Mouse (Mus musculus): Measurements from ENCODE around the gene C87436. TPM values are rescaled to one million over a fixed set of nuclear protein-coding genes. Genes with fewer than 3 reads are reported as not detected.
"Not testable (repeated sequence)": the region's sequence is repeated elsewhere in the genome, so short reads cannot be mapped to it uniquely, and the experiment has no call there.

C87436 gene
- polyA plus RNA-seq, 1 experiment, result 15.1 TPM

DNA sequence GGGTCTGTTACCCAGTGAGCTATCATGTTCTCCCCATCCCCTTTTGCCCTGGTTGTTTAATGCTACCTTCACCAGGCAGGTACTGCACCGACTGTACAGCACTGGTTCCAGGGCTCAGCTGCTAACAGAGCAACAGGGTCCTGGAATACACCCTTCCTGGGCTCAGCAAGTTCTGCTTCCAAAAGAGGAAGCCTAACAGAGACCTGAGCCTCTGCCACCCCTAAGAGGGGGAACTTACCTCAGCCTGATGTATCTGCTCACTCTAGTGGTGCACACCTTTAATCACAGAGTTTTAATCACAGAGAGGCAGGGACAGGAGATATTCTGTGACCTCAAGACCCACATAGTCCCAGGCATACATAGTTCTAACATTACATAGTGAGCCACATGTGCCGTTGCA, 51.8 kb downstream of the C87436 start:
- Histone ChIP-seq H3K27ac (ENCODE audit: insufficient read depth, low read depth, low read length) (no peak overlapping the region), H3K4me1 (ENCODE audit: control insufficient read depth, insufficient read depth, low read length) (peaks cover 22% of the 10 kb centered on the region), H3K36me3 (ENCODE audit: control insufficient read depth, insufficient read depth, low read length) (no peaks in the 10 kb centered on the region), H3K27me3 (replicated peaks; ENCODE audit: control insufficient read depth, insufficient read depth, low read length) (no peaks in the 10 kb centered on the region), H3K4me3 (ENCODE audit: insufficient read depth, low read depth, low read length) (no peak overlapping the region)
- no peak for DNase-seq
- WGBS, result 92% methylated on average over 2 of the region's 2 CpGs
- TF ChIP-seq CTCF (conservative IDR thresholded peaks at IDR 0.05; ENCODE audit: insufficient read depth, insufficient read length, low read depth, low read length) (no peak), POLR2A (IDR thresholded peaks at IDR 0.05; ENCODE audit: low read depth, low read length) (no peak)

DNA sequence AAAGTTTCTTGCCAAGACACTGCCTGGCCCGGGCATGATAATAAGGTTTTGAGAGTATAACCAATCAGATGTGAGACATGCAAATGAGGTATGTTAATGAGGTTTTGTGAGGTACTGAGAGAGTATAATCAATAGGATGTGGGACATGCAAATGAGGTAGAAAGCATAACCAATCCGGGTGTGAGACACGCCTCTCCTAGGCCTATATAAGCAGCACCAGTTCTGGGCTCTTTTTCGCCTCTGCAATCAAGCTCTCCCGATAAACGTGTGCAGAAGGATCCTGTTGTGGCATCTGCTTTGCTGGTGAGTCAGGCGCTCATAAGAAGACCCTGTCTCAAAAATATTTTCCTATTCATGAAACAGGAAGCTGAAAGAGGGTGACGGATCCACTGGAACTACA, 52.2 kb downstream of the C87436 start:
- H3K27me3 ChIP-seq (replicated peaks; ENCODE audit: control insufficient read depth, insufficient read depth, low read length); H3K36me3 ChIP-seq (ENCODE audit: control insufficient read depth, insufficient read depth, low read length); DNase-seq; H3K27ac ChIP-seq (ENCODE audit: insufficient read depth, low read depth, low read length); H3K4me3 ChIP-seq (ENCODE audit: insufficient read depth, low read depth, low read length): not testable (repeated sequence)
- WGBS, result 93% methylated on average over 8 of the region's 8 CpGs
- peaks cover 22% of the 10 kb centered on the region for H3K4me1 ChIP-seq (ENCODE audit: control insufficient read depth, insufficient read depth, low read length)

DNA sequence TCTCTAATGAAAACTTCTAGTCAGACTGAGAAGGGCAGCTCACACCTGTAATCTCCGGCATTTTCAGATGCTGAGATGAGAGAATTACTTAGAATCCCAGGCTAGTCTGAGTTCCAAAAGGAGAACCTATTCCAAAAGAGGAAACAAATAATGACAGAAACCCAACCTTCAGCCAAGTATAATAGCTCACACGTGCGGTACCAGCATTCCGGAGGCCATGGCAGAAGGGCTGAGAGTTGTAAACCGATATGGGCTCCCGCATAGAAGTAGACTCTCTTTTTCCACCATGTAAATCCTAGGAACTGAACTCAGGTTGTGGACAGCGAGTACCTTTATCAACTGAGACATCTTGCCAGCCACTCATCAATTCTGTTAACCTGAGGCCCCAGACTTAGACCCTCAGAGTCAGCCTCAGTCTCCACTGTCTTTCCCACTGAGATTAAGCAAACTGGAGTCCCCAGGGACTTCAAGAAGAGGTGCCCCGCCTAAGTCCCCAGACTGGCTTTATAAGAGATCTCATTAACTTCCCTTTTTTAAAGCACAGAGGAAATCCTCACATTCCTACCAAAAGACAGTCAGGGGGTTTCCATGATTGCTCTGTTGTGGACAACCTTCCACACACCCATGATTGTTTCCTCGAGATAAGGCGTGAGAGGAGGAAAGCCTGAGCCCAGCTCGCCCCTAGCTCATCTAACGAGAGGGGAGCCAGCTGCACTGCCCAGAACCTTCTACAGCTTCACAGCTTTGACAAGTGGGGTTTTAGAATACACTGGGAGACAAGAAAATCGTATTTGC, 55.5 kb downstream of the C87436 start:
- 59% methylated on average over 13 of the region's 13 CpGs for whole genome bisulfite sequencing
- Histone ChIP-seq H3K27ac (ENCODE audit: insufficient read depth, low read depth, low read length) (peak overlapping the region; percentile 53), H3K27me3 (replicated peaks; ENCODE audit: control insufficient read depth, insufficient read depth, low read length) (no peaks in the 10 kb centered on the region), H3K4me3 (ENCODE audit: insufficient read depth, low read depth, low read length) (no peak overlapping the region), H3K36me3 (ENCODE audit: control insufficient read depth, insufficient read depth, low read length) (no peaks in the 10 kb centered on the region), H3K4me1 (ENCODE audit: control insufficient read depth, insufficient read depth, low read length) (peaks cover 11% of the 10 kb centered on the region; the same call in 1 of the 2 replicates)
- TF ChIP-seq CTCF (conservative IDR thresholded peaks at IDR 0.05; ENCODE audit: insufficient read depth, insufficient read length, low read depth, low read length) (no peak), POLR2A (IDR thresholded peaks at IDR 0.05; ENCODE audit: low read depth, low read length) (no peak)
- peak; percentile 54 for DNase-seq

DNA sequence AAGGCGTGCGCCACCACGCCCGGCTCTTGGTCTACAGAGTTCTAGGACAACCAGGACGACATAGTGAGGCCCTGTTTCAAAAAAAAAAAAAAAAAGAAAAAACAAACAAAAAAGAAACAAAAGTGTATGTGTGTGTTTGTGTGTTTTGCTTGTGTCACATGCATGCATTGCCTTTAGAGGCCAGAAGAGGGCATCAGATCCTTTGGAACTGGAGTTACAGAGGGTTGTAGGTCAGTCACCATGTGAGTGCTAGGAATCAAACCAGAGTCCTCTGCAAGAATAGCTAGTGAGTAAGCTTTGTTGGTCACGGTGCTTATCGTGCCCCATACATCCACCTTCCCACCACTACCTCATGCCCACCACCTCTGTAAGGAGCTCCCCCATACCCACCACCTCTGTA, 56.6 kb downstream of the C87436 start:
- Histone ChIP-seq H3K4me3 (ENCODE audit: insufficient read depth, low read depth, low read length) (no peak overlapping the region), H3K4me1 (ENCODE audit: control insufficient read depth, insufficient read depth, low read length) (peaks cover 11% of the 10 kb centered on the region; the same call in 1 of the 2 replicates), H3K27me3 (replicated peaks; ENCODE audit: control insufficient read depth, insufficient read depth, low read length) (no peaks in the 10 kb centered on the region), H3K36me3 (ENCODE audit: control insufficient read depth, insufficient read depth, low read length) (no peaks in the 10 kb centered on the region), H3K27ac (ENCODE audit: insufficient read depth, low read depth, low read length) (no peak overlapping the region)
- TF ChIP-seq POLR2A (IDR thresholded peaks at IDR 0.05; ENCODE audit: low read depth, low read length) (no peak), CTCF (conservative IDR thresholded peaks at IDR 0.05; ENCODE audit: insufficient read depth, insufficient read length, low read depth, low read length) (peak; percentile 25; the same call in 1 of the 2 replicates)
- DNase-seq, result no peak
- WGBS, result 98% methylated on average over 7 of the region's 7 CpGs

DNA sequence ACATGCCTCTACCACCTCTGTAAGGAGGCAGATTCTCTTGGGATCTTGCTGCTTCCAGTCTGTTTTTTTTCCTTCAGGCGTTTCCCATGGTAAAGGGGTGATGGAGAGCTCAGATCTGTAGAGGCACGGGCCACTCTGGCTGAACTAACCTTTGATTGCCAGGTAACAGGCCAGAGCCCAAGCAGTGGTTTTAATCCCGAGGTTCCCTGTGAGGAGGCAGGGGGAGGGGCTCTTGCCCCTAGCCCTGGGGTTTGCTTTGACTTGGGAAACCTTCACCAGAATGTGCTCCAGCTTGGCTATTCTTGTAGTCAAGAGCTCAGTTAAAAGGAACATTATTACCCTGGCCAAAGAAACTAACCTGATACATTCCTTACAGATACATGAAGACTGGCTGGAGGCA, 57.5 kb downstream of the C87436 start:
- WGBS, result 55% methylated on average over 3 of the region's 3 CpGs

DNA sequence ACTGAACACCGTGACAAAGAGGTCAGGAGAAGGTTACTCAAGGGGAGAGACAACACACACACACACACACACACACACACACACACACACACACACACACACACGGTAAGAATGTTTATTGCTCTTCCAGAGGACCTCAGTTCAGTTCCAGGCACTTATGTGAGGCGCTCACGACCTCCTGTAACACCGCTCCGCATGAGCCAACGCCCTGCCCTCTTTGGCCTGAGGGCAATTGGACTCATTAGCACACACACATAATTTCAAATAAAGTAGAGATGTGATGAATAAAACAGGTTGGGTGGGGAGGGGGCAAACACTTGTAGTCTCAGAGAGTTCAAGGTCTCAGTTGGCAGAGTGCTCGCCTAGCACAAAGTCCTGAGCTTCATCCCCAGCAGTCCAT, 58.0 kb downstream of the C87436 start:
- no peak for TF ChIP-seq POLR2A (IDR thresholded peaks at IDR 0.05; ENCODE audit: low read depth, low read length)
- no peak for TF ChIP-seq CTCF (conservative IDR thresholded peaks at IDR 0.05; ENCODE audit: insufficient read depth, insufficient read length, low read depth, low read length)
- Histone ChIP-seq H3K27me3 (replicated peaks; ENCODE audit: control insufficient read depth, insufficient read depth, low read length) (no peaks in the 10 kb centered on the region), H3K36me3 (ENCODE audit: control insufficient read depth, insufficient read depth, low read length) (no peaks in the 10 kb centered on the region), H3K4me1 (ENCODE audit: control insufficient read depth, insufficient read depth, low read length) (peaks cover 11% of the 10 kb centered on the region; the same call in 1 of the 2 replicates), H3K27ac (ENCODE audit: insufficient read depth, low read depth, low read length) (peak overlapping the region; percentile 80), H3K4me3 (ENCODE audit: insufficient read depth, low read depth, low read length) (no peak overlapping the region)
- no peak for DNase-seq
- 49% methylated on average over 8 of the region's 8 CpGs for WGBS

More for the DNA sequence above, 57.5 kb downstream of the C87436 start:
- H3K4me1 ChIP-seq (ENCODE audit: control insufficient read depth, insufficient read depth, low read length), result peaks cover 11% of the 10 kb centered on the region; the same call in 1 of the 2 replicates
- H3K27me3 ChIP-seq (replicated peaks; ENCODE audit: control insufficient read depth, insufficient read depth, low read length), result no peaks in the 10 kb centered on the region
- no peaks in the 10 kb centered on the region for H3K36me3 ChIP-seq (ENCODE audit: control insufficient read depth, insufficient read depth, low read length)
- no peak for DNase-seq
- peak overlapping the region; percentile 80 for H3K27ac ChIP-seq (ENCODE audit: insufficient read depth, low read depth, low read length)
- TF ChIP-seq POLR2A (IDR thresholded peaks at IDR 0.05; ENCODE audit: low read depth, low read length) (no peak), CTCF (conservative IDR thresholded peaks at IDR 0.05; ENCODE audit: insufficient read depth, insufficient read length, low read depth, low read length) (no peak)
- H3K4me3 ChIP-seq (ENCODE audit: insufficient read depth, low read depth, low read length), result no peak overlapping the region

DNA sequence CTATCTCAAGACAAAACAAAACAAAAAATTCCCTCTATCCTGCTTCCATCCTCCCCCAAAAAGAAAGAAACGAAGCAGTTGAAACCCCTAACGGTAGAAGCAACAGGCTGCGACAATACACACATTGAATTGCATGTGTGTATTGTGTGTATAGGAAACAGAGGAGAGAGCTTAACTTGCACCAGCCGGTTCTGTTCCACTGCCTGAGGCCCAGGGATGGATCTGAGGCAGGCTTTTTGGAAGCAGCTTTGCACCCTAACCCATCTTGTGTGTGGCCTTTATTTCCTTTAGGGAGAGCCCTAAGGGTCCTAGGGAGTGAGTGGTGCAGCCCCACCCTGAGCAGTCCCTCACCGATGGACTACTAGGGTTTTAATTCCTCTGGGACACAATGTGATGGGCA, 58.4 kb downstream of the C87436 start:
- TF ChIP-seq CTCF (conservative IDR thresholded peaks at IDR 0.05; ENCODE audit: insufficient read depth, insufficient read length, low read depth, low read length) (no peak), POLR2A (IDR thresholded peaks at IDR 0.05; ENCODE audit: low read depth, low read length) (no peak)
- 34% methylated on average over 5 of the region's 5 CpGs for WGBS
- Histone ChIP-seq H3K36me3 (ENCODE audit: control insufficient read depth, insufficient read depth, low read length) (no peaks in the 10 kb centered on the region), H3K4me3 (ENCODE audit: insufficient read depth, low read depth, low read length) (peak overlapping the region; percentile 35; the same call in 1 of the 2 replicates), H3K27ac (ENCODE audit: insufficient read depth, low read depth, low read length) (peak overlapping the region; percentile 80), H3K4me1 (ENCODE audit: control insufficient read depth, insufficient read depth, low read length) (peaks cover 11% of the 10 kb centered on the region; the same call in 1 of the 2 replicates), H3K27me3 (replicated peaks; ENCODE audit: control insufficient read depth, insufficient read depth, low read length) (no peaks in the 10 kb centered on the region)
- DNase-seq, result no peak

Data from kidney, adult 2 months (tissue).